In genomic region chr1:139092144-139092543, GRCm38 (mm10) we compare ENCODE assay signal across 31 mouse cellular contexts.
DNase-seq lines count a peak whose midpoint lies in the region; ATAC-seq and TF ChIP-seq lines count a peak whose summit lies in the region.
"Had no signal": no experiment of that assay in that cellular context is flagged by ENCODE, and none has a peak within 500 bp of the region (broad histone marks: within the 10 kb centered on the region; RNA-seq: fewer than 3 reads in every experiment).

No protein-coding gene starts in this region.

- H3K9ac ChIP-seq in lung, embryonic 14.5 days = no peak overlapping the region
- no peak overlapping the region for H3K9ac ChIP-seq in forebrain, embryonic 12.5 days
- H3K9ac ChIP-seq in liver, embryonic 12.5 days = no peak overlapping the region
- H3K9ac ChIP-seq: embryonic facial prominence, embryonic 15.5 days; heart, embryonic 13.5 days; hindbrain, embryonic 15.5 days; kidney, embryonic 15.5 days; liver, embryonic 13.5 days; neural tube, embryonic 13.5 days had no signal

- no peak for TF ChIP-seq CTCF in lung, embryonic 14.5 days (IDR thresholded peaks at IDR 0.05; ENCODE audit: low read depth)
- no peak for TF ChIP-seq CTCF in brain, embryonic 14.5 days (IDR thresholded peaks at IDR 0.05; ENCODE audit: borderline replicate concordance, extremely low read depth, insufficient read depth, insufficient read length)

- 60% methylated on average over 10 of the region's 10 CpGs for WGBS in lung, embryonic 14.5 days
- WGBS in forebrain, embryonic 12.5 days = 63% methylated on average over 10 of the region's 10 CpGs
- WGBS in limb, embryonic 10.5 days = 24% methylated on average over 10 of the region's 10 CpGs
- WGBS in liver, embryonic 12.5 days (ENCODE audit: insufficient replicate concordance) = 81% methylated on average over 10 of the region's 10 CpGs

- H3K4me2 ChIP-seq in lung, embryonic 14.5 days = no peak overlapping the region
- H3K4me2 ChIP-seq in forebrain, embryonic 12.5 days = no peak overlapping the region; the same call in 1 of the 2 replicates
- H3K4me2 ChIP-seq in liver, embryonic 12.5 days = no peak overlapping the region
- H3K4me2 ChIP-seq: embryonic facial prominence, embryonic 15.5 days; heart, embryonic 13.5 days; hindbrain, embryonic 15.5 days; kidney, embryonic 15.5 days; liver, embryonic 13.5 days; neural tube, embryonic 13.5 days had no signal

- no peaks in the 10 kb centered on the region for H3K36me3 ChIP-seq in lung, embryonic 14.5 days (ENCODE audit: insufficient read depth)
- H3K36me3 ChIP-seq in forebrain, embryonic 12.5 days (replicated peaks) = no peaks in the 10 kb centered on the region
- peaks cover 4% of the 10 kb centered on the region; the same call in 1 of the 2 replicates for H3K36me3 ChIP-seq in limb, embryonic 10.5 days
- no peaks in the 10 kb centered on the region for H3K36me3 ChIP-seq in liver, embryonic 12.5 days
- H3K36me3 ChIP-seq: embryonic facial prominence, embryonic 15.5 days; hindbrain, embryonic 10.5 days; hindbrain, embryonic 15.5 days; kidney, embryonic 15.5 days; liver, embryonic 13.5 days; neural tube, embryonic 13.5 days had no signal

- no peaks in the 10 kb centered on the region for H3K27me3 ChIP-seq in lung, embryonic 14.5 days (ENCODE audit: insufficient read depth, low read length)
- no peaks in the 10 kb centered on the region for H3K27me3 ChIP-seq in forebrain, embryonic 12.5 days
- no peaks in the 10 kb centered on the region for H3K27me3 ChIP-seq in limb, embryonic 10.5 days (ENCODE audit: low read depth, poor library complexity, severe bottlenecking)
- no peaks in the 10 kb centered on the region for H3K27me3 ChIP-seq in liver, embryonic 12.5 days (replicated peaks)
- H3K27me3 ChIP-seq: embryonic facial prominence, embryonic 15.5 days; heart, embryonic 13.5 days; hindbrain, embryonic 15.5 days; kidney, embryonic 15.5 days; liver, embryonic 13.5 days; neural tube, embryonic 13.5 days; Patski had no signal

- no peak overlapping the region for H3K4me3 ChIP-seq in lung, embryonic 14.5 days (ENCODE audit: low read depth, low read length)
- no peak overlapping the region for H3K4me3 ChIP-seq in forebrain, embryonic 12.5 days (replicated peaks)
- H3K4me3 ChIP-seq in limb, embryonic 10.5 days = peak overlapping the region; percentile 26
- H3K4me3 ChIP-seq in liver, embryonic 12.5 days = no peak overlapping the region
- H3K4me3 ChIP-seq: embryonic facial prominence, embryonic 15.5 days; gastrocnemius, adult 2 months; heart, adult 2 months; heart, embryonic 13.5 days; hindbrain, embryonic 10.5 days; hindbrain, embryonic 15.5 days; kidney, embryonic 15.5 days; liver, embryonic 13.5 days; neural tube, embryonic 13.5 days had no signal

- TF ChIP-seq POLR2A in brain, embryonic 14.5 days (IDR thresholded peaks at IDR 0.05; ENCODE audit: borderline replicate concordance, extremely low read depth, insufficient read depth, insufficient read length, poor library complexity, severe bottlenecking) = no peak

- no peak overlapping the region for H3K27ac ChIP-seq in lung, embryonic 14.5 days (ENCODE audit: low read depth)
- peak overlapping the region; percentile 75 for H3K27ac ChIP-seq in forebrain, embryonic 12.5 days
- peak overlapping the region; percentile 83 for H3K27ac ChIP-seq in limb, embryonic 10.5 days
- no peak overlapping the region for H3K27ac ChIP-seq in liver, embryonic 12.5 days
- H3K27ac ChIP-seq: embryonic facial prominence, embryonic 15.5 days; gastrocnemius, adult 2 months; heart, adult 2 months; heart, embryonic 13.5 days; hindbrain, embryonic 10.5 days; hindbrain, embryonic 15.5 days; kidney, embryonic 15.5 days; liver, embryonic 13.5 days; neural tube, embryonic 13.5 days; stomach, postnatal 0 days had no signal

- H3K4me1 ChIP-seq in lung, embryonic 14.5 days (ENCODE audit: insufficient read depth) = no peaks in the 10 kb centered on the region
- no peaks in the 10 kb centered on the region for H3K4me1 ChIP-seq in forebrain, embryonic 12.5 days
- H3K4me1 ChIP-seq in limb, embryonic 10.5 days = peaks cover 48% of the 10 kb centered on the region
- H3K4me1 ChIP-seq in liver, embryonic 12.5 days = no peaks in the 10 kb centered on the region
- H3K4me1 ChIP-seq: embryonic facial prominence, embryonic 15.5 days; heart, embryonic 13.5 days; hindbrain, embryonic 10.5 days; hindbrain, embryonic 15.5 days; liver, embryonic 13.5 days; neural tube, embryonic 13.5 days had no signal

- peak; percentile 19 for DNase-seq in lung, embryonic 14.5 days
- no peak for DNase-seq in lung, postnatal 10 days
- DNase-seq in brain, embryonic 14.5 days (ENCODE audit: low read depth) = peak; percentile 55
- DNase-seq in limb, embryonic 10.5 days (ENCODE audit: low spot score) = peak; percentile 52
- no peak for DNase-seq in thymus, adult 18-20 months
- DNase-seq in layer of hippocampus, adult 11-12 months (ENCODE audit: low spot score) = no peak
- DNase-seq: adrenal gland, postnatal 10 days; cerebellum, adult 11 months; cerebellum, adult 9-10 months; gastrocnemius, adult 2 months; gastrocnemius, postnatal 36 days; heart, adult 2 months; heart, postnatal 10 days; left cerebral cortex, postnatal 4 days; liver, embryonic 13.5 days; lung, adult 18-20 months; lung, postnatal 14 days; right cerebral cortex, postnatal 4 days; thymus, adult 2 months; thymus, postnatal 36 days had no signal

- no peak for ATAC-seq in lung, embryonic 14.5 days (ENCODE audit: insufficient read depth)
- no peak for ATAC-seq in forebrain, embryonic 12.5 days (ENCODE audit: low FRiP score)
- no peak for ATAC-seq in liver, embryonic 12.5 days
- ATAC-seq: inflammation-experienced regulatory T-cells, adult 6 months; Patski had no signal

- no peaks in the 10 kb centered on the region for H3K9me3 ChIP-seq in lung, embryonic 14.5 days (ENCODE audit: low read depth, low read length)
- no peaks in the 10 kb centered on the region for H3K9me3 ChIP-seq in forebrain, embryonic 12.5 days
- H3K9me3 ChIP-seq in limb, embryonic 10.5 days (replicated peaks) = no peaks in the 10 kb centered on the region
- H3K9me3 ChIP-seq in liver, embryonic 12.5 days (replicated peaks) = no peaks in the 10 kb centered on the region
- H3K9me3 ChIP-seq: embryonic facial prominence, embryonic 15.5 days; heart, embryonic 13.5 days; hindbrain, embryonic 10.5 days; hindbrain, embryonic 15.5 days; kidney, embryonic 15.5 days; liver, embryonic 13.5 days; neural tube, embryonic 13.5 days had no signal

Comparison
In these comparisons a context has a peak if more than half of its experiments do, and no peak if none do; other contexts are left out.
1. DNase-seq: peak in lung, embryonic 14.5 days (single experiment), brain, embryonic 14.5 days (single experiment) and limb, embryonic 10.5 days (single experiment); none in lung, postnatal 10 days (single experiment), thymus, adult 18-20 months (0 of 2) and layer of hippocampus, adult 11-12 months (single experiment).
2. H3K27ac ChIP-seq: peak in forebrain, embryonic 12.5 days (single experiment) and limb, embryonic 10.5 days (single experiment); none in lung, embryonic 14.5 days (single experiment) and liver, embryonic 12.5 days (single experiment).